Mouse (Mus musculus) urinary bladder, adult 2 months (tissue): Measurements from ENCODE around the gene 2900011O08Rik. TPM values are rescaled to one million over a fixed set of nuclear protein-coding genes. Genes with fewer than 3 reads are reported as not detected.

ENCODE experiments used
- DNase-seq: peaks from one replicate; pipeline ENCODE4 v3.0.0; 2022; ENCODE audit warnings: low spot score
- polyA plus RNA-seq: library from polyadenylated mRNA; depleted of rRNA; stranded (reverse); fragments of >200 nt; gene quantifications from 2 replicates; pipeline ENCODE4 v1.2.3, GENCODE M21; 2012

2900011O08Rik gene
- polyA plus RNA-seq, 1 experiment, result 0.17 TPM

DNA sequence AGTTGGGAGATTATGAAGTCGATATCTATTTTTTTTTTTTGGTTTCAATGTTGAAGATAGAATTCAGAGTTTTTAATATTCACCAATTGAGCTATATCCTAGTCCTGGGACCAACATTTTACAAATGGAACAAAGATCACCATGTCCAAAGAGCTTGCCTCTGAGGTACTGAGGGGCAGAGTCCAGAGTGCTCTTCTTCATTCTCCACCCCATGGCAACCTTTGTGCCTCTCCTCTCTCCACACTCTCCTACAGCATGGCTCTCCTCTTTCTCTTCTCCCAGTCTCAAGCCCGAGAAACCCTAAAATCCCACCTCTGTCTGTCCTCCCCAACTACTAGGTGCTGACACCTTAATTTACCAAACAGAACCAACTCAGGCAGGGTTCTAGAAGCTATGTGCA, 18.3 kb downstream of the 2900011O08Rik start:
- no peak for DNase-seq

DNA sequence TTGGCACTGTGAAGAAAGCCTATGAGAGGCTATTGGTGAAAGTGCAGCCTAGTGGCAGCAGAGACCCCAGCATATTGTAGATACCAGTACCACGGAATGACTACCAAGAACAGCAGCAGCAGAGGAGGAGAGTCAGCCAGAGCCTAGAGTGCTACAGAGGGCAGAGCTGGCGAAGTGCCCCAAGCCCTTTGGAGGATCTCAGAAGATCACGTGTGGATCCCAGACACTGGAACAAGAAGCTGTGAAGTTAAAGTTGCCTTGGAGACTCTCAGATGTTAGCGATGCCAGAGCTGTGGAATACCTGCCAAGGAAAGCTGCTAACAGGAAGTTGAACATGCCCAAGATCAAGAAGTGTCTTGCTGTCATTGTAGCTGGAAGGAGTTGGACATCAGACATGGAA, 18.9 kb downstream of the 2900011O08Rik start:
- no peak for DNase-seq

DNA sequence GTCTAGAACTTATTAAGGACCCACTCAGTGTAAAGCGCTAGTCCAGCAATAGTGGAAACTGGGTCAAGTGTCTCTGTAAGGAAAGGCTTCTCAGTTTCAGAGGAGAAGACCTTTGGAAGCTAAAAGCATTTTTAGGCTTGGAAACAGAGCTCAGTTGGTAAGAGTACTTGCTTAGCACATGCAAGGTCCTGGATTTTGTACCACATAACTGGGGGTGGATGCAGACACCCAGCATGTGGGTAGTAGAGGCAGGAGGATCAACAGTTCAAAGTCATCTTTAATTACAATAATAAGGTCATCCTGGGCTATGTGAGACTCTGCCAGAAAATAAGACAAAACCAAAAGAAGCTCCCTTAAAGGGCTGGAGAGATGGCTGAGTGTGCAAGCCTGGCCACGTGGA, 21.7 kb downstream of the 2900011O08Rik start:
- DNase-seq, result no peak

DNA sequence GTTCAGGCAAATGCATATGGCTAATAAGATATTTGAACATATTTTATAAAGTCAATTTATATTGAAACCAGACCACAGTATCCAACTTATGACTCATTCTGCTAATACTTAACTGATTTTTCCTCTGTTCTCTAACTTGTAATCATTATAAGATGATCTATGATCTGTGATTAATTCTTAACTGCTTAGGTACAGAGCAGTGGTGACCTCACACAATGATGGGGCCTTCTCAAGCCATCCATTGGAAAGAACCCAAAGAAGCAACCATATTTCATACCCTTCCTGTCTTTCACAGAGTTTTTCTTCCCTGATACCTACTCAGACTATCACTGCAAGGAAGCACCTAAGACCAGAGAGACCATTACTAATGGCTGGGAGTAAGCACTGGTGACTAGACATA, 22.3 kb downstream of the 2900011O08Rik start:
- no peak for DNase-seq

DNA sequence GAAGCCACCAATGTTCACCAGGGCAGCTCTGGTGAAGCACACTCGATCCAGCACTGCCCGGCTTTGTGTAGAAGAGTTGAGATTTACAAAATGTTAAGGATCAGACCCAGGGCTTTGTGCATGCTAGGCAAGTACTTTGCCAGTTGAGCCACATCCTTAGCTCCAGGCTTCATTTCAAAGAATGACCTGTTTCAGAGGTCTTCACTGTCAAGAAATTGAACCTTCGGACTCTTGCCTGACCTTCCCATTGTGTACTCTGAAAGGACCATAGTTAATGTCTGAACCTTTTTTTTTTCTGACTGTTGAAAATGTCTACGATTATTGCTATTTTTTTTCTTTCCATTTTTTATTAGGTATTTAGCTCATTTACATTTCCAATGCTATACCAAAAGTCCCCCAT, 23.6 kb downstream of the 2900011O08Rik start:
- DNase-seq, result no peak

DNA sequence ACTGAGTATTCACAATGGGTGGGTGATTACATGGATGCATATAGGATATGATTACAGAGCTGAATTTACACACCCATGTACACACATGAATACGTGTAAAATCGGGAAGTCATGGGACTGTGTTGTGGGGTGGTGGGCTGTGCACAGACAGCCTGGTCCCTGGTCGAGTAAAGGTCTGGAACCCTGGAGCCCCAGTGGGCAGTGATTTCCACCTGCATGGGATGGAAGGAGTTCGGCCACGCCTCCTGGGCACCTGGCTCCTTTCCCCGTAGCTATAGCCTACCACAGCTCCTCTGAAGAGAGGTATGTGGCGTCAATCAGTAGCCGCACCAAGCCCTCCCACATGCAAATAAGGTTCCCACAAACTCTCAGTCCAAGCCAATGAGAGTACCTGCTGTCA, 30.9 kb downstream of the 2900011O08Rik start:
- DNase-seq, result no peak

DNA sequence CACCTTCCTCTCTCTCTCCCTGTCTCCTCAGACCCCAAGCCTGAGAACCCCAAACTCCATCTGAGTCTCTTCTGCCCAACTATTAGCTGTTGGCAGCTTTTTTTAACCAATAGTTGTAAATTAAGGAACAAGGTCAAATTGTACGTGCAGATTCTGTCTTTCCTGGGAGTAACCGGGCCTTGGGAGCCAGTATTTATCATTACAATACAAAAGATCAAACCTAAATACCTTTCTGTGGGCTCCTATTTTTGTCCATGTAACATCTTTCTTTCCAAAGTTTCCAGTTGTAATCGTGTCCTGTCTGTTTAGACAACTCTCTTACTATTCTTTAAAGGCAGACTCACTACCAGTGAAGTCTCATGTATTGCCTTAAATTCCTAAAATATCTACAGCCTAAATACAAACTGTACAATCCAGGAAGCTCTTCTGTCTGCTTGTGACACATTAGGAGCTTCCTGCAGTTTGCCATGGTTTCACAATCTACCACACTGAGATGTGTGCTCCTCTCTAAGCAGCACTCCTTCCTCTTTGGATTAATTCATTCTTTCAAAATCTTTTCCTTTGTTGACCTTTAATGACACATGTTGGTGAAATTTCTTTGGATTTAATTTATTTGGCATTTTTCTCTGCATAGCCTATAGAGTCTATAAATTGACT, 34.9 kb downstream of the 2900011O08Rik start:
- no peak for DNase-seq

DNA sequence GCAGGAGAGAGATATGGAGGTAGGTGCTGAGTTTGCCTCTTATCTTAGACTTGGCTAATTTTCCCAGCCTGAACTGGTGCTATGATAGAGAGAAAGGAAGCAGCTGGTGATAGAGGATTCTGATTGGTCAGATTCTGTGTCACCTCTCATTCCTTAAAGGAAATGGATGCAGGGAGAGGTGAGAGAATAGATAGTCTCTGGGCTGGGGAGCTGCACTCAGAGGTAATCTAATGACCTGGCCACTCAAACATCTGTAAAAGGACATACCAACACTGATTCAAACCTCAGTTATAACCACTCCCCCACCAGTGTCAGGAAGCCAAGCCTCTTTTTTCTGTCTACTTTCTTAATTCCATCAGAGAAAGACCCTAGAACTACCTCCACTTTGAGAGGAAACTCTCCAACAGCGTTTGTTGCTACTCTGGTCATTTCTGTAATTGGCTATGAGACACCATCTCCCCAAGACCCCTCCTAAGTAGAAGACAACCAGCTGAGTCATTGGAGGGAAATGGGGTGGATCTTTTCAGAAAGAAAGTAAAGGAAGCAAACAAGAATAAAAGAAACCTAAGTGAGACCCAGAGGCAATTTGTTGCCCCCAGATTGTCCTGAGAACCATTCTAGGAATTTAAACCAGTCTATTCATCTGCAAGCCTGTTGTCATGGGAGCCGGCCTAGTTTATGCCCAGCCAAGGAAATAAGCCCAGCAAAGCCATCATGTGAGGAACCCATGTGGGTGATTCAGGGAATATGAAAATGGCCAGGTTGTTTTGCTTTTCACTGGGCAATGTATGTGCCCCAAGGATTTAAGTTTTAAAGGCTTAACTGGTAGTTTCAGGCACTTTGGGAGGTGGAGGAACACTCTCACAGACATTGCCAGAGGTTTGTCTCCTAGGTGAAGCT, 38.9 kb downstream of the 2900011O08Rik start:
- no peak for DNase-seq

DNA sequence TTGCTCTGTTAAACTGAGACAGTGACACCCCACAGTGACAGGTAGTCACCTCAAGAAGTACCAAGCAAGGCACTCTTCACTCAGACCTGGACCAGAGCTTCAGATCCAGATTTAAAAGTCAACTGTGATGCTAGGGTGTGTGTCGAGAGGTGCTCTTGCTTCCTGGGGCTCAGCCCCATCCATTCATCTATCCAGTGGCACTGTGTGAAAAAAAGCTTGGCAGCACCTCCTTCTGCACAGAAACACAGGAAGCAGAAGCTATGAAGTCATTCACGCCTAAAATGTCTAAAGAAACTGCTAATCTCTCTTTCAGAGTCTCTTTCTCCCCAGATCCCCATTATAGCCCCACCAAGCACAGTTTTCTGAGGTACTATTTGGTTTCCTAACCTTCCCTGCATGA, 42.7 kb downstream of the 2900011O08Rik start:
- no peak for DNase-seq

DNA sequence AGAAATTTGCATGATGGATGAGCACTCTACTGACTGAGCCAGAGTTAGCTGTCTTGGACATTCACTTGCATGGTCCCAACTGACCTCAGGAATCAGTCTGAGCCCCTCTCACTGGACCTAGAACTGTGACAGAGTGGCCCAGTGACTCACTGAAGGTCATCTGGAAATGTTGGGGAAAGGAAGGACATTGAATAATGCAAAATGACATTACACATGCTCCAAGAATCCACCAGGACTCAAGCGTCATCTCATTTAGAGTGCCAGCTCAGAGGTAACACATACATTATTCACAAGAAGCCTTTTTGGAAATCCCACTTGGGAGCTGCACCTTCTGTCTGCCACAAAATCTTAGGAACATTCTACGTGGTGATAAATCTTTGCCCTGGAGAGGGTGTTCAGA, 43.4 kb downstream of the 2900011O08Rik start:
- no peak for DNase-seq

DNA sequence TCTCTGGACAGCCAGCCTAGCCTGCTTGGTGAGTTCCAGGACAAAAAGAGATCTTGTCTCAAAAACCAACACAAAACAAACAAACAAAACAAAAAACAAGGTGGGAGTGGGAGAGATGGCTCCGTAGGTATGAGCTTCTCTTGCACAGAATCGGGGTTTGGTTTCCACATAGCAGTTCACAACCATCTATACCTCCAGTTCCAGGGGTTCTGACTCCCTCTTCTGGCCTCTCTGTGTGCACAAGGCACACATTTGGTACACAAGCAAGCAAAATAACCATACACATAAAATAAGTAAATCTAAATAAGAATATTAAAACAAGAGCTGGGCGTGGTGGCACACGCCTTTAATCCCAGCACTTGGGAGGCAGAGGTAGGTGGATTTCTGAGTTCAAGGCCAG, 44.2 kb downstream of the 2900011O08Rik start:
- no peak for DNase-seq

DNA sequence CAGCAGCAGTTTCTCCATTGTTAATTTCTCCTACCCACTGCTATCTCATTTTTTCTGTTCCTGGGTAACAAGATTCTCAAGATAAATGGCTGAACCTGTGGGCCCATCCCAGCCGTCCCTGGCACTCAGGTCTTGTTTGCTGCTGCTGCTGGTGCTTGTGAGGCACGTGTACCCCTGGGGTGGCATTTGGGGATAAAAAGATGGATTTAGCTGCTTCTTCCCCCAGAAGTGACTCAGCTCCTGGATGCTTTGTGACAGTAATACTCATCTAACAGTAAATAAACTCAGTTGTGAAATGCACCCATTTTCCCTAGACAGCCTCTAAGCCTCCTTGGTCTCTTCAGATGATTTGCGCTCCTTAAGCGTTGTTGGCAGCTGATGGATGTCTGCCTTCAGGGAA, 46.7 kb downstream of the 2900011O08Rik start:
- DNase-seq, result no peak

DNA sequence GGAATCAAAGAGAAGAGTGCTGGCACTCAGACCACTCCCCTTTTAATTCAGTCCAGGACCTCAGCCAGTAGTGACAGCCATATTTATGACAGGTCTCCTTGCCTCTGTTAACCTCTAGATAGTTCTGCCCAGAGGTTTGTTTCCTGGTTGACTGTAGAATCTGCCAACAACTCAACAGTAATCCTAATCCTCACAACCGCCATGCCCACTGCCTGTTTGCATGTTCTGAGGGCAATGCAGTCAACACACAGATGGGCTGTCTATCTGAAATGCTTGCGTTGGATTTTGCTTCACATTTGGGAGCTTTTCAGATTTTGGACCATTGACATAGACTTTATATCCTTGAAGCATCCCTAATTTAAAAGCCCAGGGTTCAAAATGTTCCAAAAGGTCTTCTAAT, 56.0 kb downstream of the 2900011O08Rik start:
- no peak for DNase-seq

DNA sequence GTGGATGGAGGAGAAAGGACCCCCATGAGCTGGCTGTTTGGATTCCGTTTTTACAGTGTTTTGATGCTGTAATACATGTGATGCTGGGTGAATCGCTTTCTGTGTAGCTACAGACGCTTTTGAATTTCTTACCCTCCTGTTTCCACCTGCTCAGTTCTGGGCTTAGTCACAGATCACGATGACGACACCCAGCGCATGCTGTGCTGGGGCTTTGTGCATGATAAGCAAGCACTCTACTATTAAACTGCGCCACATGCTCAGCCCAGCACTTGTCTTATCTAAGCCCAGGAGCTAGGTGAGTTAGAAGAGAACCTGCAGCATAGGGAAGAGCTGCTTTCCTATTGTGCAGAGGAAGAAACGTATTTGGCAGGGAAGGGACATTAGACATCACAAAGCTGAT, 58.3 kb downstream of the 2900011O08Rik start:
- DNase-seq, result no peak

DNA sequence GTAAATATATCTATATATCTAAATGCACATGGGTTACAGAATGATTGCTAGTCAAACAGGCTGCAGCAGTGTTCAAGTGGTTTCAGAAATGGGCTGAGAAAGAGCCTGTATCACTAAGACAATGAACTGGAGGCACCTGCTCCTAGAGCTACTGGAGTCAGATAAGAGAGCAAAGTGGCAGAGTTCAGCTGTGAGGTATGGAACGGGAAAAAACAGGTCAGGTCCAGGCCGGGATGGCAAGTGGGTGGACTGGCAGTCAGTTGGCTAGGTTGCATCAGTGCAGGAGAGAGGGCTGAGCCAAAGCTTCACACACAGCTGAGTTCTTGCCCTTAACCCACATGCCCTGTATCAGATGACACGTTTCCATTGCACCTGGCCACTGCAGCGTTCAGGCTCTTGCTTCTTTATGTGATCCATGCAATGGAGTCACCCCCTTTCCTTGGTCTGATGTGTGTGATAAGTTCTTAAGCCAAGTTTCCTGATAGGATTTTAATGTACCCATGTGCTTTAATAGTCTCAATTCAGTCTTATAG, 59.9 kb downstream of the 2900011O08Rik start:
- no peak for DNase-seq

DNA sequence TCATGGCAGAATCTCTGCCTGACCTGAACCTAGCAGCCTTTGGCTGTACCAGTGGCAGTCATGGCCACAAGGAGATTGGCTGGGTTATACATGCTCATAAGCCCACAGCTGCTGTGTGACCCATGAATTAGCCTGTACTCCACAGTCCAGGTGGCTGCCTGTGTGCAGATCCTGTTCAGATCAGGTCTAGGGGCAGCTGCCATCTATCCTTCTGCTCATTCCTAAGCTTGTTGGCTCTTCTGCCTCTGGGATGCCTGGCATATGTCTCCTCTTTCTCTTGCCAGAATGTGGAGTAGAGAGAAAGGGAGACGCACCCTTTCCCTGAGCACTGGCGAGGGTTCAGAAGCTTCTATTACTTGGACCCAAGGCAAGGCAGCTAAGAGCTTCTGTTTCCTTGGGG, 65.8 kb downstream of the 2900011O08Rik start:
- no peak for DNase-seq

DNA sequence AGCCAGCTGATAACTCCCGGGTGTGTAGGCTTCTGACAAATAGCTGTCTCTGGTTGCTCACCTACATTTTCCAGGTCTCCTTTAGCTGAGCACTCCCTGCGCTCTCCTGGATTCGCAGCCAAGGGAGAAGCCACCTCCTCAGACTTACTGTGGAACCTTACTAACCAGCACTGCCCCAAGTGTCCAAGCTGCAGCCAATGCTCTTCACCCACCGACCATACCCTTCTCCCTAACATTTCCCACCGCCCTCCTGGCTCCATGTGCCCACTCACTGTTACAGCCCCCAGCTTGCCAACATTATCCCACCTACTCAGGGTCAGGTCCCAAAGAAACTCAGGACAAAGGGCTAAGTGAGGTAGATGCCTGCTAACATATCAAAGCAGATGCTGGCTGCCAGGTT, 66.7 kb downstream of the 2900011O08Rik start:
- DNase-seq, result no peak

DNA sequence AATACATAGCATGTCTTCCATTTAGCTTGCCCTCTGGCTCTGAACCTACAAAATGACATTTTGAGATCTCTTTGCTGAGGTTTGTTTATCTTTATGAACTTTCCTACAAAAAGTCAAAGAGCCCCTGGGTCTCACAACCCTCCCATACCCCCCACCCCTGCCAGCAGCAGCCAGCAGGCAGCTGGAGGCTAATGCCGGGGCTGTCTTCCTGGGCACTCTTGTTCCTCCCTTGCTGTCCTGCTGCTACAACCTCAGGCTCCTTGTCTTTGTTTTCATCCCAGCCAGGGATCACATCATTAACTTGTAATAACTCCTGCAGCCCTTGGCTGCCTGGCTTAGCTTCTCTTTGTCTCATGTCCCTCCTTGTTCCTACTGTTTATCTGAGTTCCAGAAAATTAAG, 68.9 kb downstream of the 2900011O08Rik start:
- no peak for DNase-seq

DNA sequence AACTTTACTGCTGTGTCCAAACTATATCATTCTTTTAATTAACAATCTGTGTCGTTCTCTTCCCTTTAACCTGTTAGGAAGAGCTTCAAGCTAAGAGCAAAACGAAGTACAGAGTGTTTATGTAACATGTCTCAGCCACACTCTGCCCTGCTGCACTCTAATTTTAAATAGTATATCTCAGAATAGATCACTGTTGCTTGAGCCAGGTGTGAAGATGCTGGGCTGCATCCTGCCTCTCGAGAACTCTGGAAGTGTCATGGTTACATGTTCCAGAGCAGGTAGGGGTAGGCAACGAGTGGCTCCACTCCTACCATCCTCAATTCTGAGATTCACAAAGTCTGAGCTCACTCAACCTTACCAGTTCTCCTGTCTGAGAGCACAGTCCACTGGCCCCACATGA, 70.3 kb downstream of the 2900011O08Rik start:
- no peak for DNase-seq

DNA sequence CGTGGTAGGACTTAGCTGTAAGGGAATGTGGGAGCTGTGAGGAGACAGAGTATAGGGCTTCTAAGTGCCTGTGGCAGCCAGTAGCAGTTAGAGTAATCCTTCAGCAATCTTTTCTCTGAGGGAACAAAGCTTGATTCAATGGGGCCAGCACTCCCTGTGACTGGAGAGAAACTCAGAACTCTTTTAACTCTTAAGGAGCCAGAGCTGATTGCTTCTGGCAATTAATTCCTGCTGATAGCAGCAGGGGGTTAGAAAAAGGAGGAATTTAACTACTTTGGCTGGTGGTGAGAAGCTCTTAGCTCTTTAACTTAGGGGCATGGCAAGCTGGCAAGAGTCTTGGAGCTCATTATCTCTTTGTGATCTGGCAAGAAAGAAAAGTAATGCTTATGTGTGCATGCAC, 72.1 kb downstream of the 2900011O08Rik start:
- no peak for DNase-seq

DNA sequence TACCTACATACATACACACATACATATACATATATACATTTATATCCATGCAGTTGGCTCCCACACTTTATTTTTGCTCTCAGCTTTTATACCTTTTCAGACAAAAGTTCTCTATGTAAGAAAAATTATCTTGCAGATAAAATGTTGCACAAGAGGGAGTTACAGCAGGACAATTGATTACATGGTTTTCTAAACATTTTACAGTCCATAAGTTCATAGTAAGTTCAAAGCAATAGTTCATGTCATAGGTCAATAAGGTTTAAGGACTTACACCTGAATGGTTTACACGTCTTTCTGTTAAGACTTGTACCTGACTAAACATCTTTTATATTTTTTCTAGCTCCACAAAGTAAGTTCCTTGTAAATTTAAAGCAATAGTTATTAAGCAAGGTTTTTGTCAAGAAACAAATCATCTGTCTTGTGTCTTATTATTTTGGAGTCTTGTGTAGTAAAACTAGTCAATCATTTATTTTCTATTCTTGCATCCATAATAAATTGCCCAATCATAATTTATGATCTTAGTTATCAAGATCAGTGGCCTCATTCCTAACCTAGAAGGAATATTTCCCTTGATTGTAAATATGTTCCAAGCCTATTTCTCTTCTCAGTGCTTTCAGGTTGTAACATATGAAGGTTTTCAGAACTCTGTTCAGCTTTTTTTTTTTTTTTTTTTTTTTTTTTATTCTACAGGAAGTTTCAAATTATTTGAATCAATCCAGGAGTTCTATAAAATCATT, 72.9 kb downstream of the 2900011O08Rik start:
- DNase-seq, result no peak

DNA sequence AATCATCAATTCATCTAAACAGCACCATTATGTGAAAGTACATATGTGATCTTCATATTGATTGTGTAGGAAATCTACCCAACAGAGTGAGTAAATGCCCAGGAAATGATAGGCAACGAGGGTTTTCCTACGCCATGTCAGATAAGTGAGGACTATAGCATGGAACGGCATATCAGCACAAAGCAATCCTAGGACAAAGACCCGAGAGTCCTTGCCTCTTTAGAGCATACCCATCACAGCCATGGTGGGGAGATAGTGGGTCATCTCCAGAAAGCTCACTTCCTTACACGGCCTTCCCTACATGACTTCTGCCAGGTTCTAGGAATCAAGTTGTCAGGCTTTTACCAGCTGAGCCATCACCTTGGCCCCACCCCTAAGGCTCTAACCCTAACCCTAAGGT, 73.5 kb downstream of the 2900011O08Rik start:
- no peak for DNase-seq
